Mouse (Mus musculus) adipocyte (in vitro differentiated cells): ENCODE measurements around the gene Ccnt1.
"Not testable (repeated sequence)": the region's sequence is repeated elsewhere in the genome, so short reads cannot be mapped to it uniquely, and the experiment has no call there.

Source experiments
- DNase-seq: peaks from one replicate; pipeline ENCODE4 v3.0.0-alpha.2; 2016; ENCODE audit warnings: low spot score

Gene Ccnt1

GRCm38 (mm10) chr15:98596609-98597008 is 25.9 kb upstream of the Ccnt1 start:
- DNase-seq, result no peak

- DNase-seq, result peak; percentile 38
Observed at GRCm38 (mm10) chr15:98595049-98595448, 24.3 kb upstream of the Ccnt1 start.

- no peak for DNase-seq
Observed at GRCm38 (mm10) chr15:98594193-98594592, 23.5 kb upstream of the Ccnt1 start.

DNA sequence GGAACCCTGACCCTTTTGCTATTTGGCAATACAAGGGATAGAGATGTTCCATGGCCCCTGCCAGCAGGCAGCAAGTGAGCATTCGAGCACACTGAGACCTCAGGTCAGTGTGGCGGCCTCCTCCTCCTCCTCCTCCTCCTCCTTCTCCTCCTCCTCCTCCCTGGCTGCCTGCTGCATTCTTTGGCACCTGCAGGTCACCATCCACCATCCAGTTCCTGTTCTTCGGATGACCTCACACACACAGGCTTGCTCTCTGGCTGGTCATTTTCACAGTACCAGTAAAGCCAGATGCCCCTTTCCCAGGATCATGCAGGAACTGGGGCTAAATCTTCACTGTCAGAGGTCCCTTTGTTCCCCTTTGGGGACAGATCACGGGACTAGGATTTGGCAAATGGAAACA is 20.7 kb upstream of the Ccnt1 start:
- DNase-seq, result no peak

GRCm38 (mm10) chr15:98589640-98590336 is 19.1 kb upstream of the Ccnt1 start:
- no peak for DNase-seq

DNA sequence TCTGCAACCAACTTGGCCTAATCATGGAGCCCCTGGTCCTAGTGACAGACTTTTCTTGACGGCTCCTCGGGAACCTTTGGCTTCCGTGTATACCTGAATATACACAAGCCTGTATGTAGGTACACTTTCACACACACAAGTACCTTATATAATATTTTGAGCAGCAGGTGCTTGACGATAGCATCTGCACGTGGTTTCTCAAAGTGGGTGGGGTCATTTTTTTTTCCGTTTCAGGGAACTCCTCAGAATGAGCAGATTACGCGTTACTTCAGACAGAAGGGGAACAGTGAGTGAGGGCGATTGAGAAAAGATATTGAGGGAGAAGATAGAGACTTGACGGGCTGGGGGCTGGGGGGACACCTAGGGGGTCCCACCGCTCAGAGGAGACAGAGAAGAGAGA is 17.0 kb upstream of the Ccnt1 start:
- no peak for DNase-seq

GRCm38 (mm10) chr15:98586141-98586540 is 15.4 kb upstream of the Ccnt1 start:
- DNase-seq, result not testable (repeated sequence)

- no peak for DNase-seq
Observed at GRCm38 (mm10) chr15:98585421-98585820, 14.7 kb upstream of the Ccnt1 start.

DNA sequence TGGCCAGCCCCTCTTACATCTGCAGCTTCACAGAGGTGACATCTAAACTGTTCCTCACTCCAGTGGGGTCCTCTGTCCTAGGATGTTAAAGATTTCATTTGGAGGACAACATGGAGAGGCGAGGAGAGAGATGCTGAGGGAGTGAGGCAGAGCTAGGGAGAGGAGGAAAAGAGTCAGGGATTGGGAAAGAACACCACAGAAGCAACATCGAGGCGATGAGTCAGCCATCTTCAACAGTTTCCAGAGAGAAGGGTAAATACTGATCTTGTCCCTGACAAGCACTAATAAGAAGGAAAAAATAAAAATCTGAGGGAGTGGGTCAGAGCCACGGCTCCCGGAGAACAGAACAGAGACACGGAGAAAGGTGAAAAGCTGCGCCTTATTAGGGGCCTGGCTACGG is 12.3 kb upstream of the Ccnt1 start:
- peak; percentile 38 for DNase-seq

- DNase-seq, result no peak
Observed at GRCm38 (mm10) chr15:98582410-98582809, 11.7 kb upstream of the Ccnt1 start.

DNA sequence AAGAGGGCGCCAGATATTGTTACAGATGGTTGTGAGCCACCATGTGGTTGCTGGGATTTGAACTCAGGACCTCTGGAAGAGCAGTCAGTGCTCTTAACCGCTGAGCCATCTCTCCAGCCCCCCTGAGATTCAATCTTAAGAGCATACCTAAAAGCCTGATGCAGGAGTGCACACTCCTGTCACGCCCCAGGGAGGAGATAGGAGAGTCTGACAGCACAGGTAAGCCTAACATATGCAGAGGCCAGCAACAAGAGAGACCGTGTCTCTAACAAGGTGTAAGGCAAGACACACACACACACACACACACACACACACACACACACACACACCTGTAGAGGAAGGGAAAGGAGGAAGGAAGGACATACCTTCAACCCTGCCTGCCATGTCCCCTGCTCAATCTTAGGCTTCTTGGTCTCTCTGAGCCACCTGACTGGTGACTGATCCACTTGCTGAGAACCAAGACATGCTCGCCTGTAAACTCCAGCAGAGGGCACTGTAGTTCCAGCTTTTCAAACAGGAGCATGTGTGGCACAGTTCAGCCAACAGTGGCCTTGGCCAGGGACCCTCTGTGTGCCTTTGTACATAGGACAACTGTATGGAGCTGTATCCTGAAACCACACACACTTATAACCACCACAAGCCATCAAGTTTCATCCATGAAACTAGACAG is 9.2 kb upstream of the Ccnt1 start:
- peak; percentile 94 for DNase-seq

GRCm38 (mm10) chr15:98579310-98579709 is 8.6 kb upstream of the Ccnt1 start:
- DNase-seq, result no peak

DNA sequence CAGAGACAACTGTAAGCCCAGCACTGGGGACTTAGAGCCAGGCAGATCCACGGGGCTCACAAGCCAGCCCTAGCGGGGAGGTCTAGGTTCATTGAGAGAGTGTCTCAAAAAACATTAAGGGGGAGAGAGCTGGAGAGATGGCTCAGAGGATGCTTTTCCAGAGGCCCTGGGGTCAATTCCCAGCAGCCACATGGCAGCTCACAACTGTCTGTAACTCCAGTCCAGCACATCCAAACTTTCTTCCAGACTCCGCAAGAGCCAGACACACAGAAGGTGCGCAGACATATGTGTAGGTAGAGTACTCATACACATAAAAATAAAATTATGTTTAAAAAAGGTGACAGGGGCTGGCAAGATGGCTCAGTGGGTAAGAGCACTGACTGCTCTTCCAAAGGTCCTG is 2.6 kb upstream of the Ccnt1 start:
- DNase-seq, result no peak

GRCm38 (mm10) chr15:98569795-98570365 is 843 bp downstream of the Ccnt1 start:
- DNase-seq, result no peak

- DNase-seq, result no peak
Observed at GRCm38 (mm10) chr15:98569216-98569615, 1.5 kb downstream of the Ccnt1 start.

DNA sequence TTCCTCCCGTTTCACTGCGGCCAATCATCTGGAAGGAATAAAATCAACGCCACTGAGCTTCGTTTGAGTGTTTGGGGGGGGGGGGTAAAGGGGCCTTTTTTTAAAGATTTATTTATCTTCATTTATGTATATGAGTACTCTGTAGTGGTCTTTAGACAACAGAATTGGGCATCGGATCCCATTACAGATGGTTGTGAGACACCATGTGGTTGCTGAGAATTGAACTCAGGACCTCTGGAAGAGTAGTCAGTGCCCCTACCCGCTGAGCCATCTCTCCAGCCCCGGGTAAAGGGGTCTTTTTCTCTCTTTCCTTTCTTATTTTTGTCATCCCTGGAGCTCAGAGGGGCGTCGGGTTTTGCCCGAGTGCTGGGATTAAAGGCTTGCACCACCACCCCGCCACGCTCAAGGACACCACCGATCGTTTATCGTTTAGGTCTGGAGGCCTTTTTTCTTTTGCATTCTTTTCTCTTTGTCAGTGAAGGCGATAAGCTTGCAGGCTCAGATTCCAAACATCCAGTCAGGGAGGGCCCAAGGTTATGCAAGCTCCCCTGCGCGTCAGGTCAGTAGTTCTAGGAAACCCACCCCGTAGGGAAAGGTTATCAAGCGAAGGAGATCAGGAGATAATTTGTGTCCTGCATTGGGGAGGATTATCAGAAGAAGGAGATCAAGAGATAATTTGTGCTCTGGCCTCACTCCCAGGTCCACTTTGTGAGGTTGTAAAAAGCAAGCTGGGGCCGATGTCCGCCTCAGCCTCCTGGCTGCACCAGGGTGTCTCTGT is 2.3 kb downstream of the Ccnt1 start:
- peak; percentile 43 for DNase-seq

- DNase-seq, result peak; percentile 100
Observed at GRCm38 (mm10) chr15:98567278-98568134, 3.2 kb downstream of the Ccnt1 start.

GRCm38 (mm10) chr15:98566973-98567277 is 3.8 kb downstream of the Ccnt1 start:
- DNase-seq, result peak; percentile 28

GRCm38 (mm10) chr15:98557186-98557585 is 13.5 kb downstream of the Ccnt1 start:
- DNase-seq, result no peak

DNA sequence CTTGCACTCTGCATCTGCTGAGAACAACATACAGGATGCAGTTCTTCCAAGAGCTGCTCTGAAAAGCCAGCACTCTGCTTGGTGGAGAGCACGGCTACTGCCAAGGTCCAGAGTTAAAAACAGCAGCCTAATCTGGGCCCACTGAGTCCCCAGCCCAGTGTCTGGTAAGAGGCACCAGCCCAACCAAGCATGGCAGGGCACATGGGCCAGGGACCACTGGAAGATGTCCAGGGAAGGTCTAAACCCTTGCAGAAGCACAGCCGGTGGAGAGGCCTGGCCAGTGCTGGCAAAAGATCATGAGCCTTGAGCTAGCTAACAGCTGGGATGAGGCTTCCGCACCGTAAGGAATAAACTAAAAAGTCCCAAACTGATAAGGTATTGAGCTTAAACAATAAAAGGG is 14.8 kb downstream of the Ccnt1 start:
- DNase-seq, result no peak

DNA sequence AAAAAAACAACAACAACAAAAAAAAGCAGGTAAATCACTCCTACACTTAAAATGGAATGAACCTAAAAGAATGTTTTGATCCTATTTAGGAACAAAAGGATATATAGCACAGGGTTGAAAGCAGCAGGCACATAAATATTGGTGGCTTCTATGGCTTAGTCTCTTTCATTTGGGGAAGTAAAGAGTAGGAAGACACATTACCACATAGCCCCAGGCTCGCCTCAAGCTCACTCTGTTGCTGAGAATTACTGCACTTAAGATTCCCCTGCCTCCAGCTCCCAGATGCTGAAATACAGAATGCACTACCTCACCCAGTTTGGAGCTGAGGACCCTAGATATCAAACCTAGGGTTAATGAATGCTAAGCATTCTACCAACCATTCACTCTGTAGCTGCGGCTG is 18.0 kb downstream of the Ccnt1 start:
- DNase-seq, result no peak

GRCm38 (mm10) chr15:98546843-98547242 is 23.9 kb downstream of the Ccnt1 start:
- DNase-seq, result no peak
